Mouse (Mus musculus) neutrophil, adult 83 days (primary cell): Measurements from ENCODE around the gene Carf. TPM values are rescaled to one million over a fixed set of nuclear protein-coding genes. Genes with fewer than 3 reads are reported as not detected.

ENCODE experiments used
- total RNA-seq, 2 experiments: library from RNA; stranded (reverse); gene quantifications; one replicate each; pipeline ENCODE4 v1.2.4; 2023

Gene Carf
- total RNA-seq, result 1 to 10 TPM; 7.1 to 7.5 TPM

GRCm38 (mm10) chr1:60098024-60098781, at the start of gene Carf, which contains the start of gene Wdr12:
Gene Carf (plus strand): TSS chr1:60098247.
Gene Wdr12 (minus strand): TSS chr1:60098645.

DNA sequence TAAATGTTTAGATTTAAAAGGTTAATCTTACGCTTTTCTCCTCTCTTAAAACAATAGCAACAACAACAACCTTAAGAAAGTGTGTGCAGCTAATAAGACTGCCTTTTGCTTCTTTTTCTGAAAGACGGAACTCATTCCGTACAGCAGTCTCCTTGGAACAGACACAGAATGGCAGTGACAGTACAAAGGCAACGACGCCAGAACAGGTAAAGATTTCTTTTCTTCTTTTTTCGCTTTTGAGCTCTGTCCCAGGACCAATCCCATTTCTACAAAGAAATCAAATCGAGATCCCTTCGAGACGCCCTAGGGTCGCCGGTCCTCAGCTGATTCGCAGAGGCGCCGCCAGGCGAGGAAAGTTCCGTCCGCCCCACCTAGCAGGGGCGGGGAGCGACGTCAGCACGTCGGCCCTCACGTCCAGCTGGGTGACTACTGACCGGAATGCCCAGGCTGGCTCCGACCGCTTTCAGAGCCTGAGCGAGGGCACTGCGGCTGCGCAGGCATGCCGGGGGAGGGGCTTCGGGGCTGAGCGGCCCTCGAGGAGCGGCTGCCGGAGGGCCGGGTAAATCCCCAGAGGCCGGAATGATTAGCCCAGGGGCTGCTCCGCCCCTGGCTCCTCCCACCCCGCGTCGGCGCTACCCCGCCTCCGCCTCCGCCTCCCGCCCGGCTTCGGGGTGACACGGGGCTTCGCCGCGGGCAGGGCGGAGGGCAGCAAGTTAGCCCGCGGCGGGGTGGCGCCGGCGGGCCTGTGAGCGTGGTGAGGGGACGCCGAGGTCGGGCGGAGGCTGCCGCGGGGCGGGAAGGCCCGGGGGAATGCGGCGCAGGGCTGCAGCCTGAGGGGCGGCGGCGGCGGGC, 82.1 kb downstream of the Carf start, which contains the start of gene Nbeal1:
Nbeal1 (plus strand) TSS at position 668 of the 852 bp plus-strand sequence.

Other genes with a start within 250 kb of the Carf start
- 10 to 100 TPM; 60.7 to 68.5 TPM for gene Fam117b, start 185.2 kb upstream of the Carf start, total RNA-seq
- under 1 TPM; 0.44 to 0.90 TPM for gene Ica1l, start 55.1 kb upstream of the Carf start, total RNA-seq
- 10 to 100 TPM; 10.6 to 11.0 TPM for gene Wdr12, start 398 bp downstream of the Carf start, total RNA-seq
- gene Nbeal1, start 82.4 kb downstream of the Carf start, total RNA-seq, result 10 to 100 TPM; 12.3 to 18.7 TPM
- 10 to 100 TPM; 10.4 to 13.4 TPM for gene Cyp20a1, start 245.1 kb downstream of the Carf start, total RNA-seq